Mouse (Mus musculus) T-helper 2 cell (primary cell): Measurements from ENCODE around the gene Cops9.

Source experiments
- in situ Hi-C: fragments of 300-600 bp; cut with MboI, MseI; formaldehyde crosslinking; loops from one replicate; pipeline ENCODE4 v1.15.1; 2025; ENCODE audit warnings: high pct_unique_total_duplicates

The Cops9 gene

DNA sequence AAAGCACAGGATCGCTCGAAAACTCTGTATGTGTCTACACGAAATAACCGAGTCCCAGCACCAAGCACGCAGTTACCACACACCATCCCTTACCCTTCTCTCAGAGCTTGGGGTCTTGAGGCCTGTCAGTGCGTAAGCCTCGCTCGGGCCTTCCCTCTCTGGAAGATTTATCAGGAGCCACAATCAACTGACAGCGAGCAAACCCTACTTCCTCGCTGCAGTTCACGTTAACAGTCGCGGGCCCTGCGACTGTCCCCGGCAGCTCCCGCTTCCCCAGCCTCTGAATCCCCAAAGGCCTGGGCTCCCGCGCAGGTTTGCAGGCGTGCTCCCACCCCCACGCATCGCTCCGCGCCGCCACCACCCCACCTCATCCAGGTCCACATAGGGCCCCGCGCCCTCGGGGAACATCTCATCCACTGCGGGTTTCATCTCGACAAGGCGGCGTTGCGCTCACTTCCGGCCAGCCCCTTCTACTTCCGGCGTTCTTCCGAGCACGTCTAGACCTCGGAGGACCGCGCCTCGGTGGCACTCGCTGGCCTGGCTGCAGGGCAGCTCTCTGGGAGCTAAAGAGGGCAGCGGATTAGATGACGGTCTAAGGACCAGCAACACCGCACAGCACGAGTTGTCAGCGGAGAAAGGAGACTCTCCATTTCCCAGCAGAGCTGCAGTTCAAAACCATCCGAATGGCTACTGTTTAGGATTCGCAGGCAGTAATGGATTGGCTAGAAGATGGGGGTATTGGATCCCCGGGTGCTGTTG lies at the start of gene Cops9:
Gene Cops9, minus strand, starts transcription at position 472 of the 759 bp plus-strand sequence.
- in situ Hi-C loops = no loop called here

DNA sequence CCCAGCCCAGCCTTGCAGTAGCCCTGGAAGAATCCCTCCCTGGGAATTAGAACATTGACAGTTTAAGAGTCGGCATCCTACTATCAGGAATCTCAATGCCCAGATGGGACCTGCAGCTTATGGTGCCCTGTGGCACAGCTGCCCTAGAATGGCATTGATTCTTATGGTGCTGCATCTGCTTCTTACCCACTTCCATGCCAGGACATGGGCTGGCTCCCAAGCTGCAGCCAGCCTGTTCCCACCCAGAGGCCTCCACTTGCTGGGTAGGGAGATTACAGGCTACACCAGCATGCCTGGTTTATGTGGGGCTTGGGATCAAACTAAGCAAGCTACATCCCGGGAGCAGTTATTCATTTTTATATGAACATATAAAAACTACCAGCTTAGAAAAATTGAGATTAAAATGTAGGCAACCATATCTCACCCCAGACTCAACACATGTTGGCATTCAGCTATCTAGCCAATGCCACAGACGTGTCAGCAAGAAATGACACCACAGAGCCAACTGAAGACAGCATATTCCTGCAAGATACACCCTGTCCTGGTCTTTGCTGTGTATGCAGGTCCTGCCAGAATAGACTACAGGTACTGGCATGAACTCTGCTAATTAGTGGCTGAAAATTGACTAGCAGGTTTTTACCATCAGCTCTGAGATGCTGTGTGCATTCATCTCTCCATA lies 49.5 kb upstream of the Cops9 start:
- in situ Hi-C loops = no loop called here

DNA sequence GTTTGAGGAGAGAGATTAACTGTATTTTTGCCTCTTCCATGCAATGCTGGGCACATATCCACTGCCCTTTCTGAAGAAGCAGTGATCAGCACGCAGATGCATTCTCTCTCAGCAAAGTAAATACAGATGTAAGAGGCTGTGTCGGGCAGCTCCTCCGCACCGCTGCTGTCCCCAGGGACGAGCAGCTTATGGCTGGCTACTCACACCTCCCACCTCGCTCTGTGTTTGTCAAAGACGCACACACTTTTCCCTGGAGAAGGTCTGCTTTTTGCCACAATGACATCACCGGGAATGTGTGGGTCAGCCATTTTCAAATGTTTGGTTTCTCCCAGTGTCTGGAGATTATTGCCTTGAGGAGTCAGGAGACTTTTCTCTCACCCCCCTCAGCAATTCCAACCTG lies 45.2 kb upstream of the Cops9 start:
- in situ Hi-C loops = no loop called here

DNA sequence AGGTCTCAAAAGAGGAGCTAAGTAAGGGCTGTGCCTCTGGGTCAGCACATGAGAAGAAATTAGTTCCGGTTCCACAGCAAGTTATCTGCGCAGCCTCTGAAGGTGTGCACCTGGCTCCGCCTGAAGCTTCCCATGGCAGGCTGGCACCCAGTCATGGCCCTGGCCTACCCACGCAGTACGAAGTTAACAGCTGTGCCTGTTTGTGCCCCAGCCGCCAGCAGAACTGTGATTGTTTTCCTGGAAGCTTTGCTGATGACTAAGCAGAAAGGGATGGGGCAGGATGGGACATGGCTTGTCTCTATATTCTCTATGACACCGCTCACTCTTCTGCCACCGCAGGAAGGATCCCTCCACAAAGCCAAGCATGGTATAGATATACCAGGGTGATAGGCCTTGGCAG lies 41.4 kb upstream of the Cops9 start:
- in situ Hi-C loops = no loop called here

DNA sequence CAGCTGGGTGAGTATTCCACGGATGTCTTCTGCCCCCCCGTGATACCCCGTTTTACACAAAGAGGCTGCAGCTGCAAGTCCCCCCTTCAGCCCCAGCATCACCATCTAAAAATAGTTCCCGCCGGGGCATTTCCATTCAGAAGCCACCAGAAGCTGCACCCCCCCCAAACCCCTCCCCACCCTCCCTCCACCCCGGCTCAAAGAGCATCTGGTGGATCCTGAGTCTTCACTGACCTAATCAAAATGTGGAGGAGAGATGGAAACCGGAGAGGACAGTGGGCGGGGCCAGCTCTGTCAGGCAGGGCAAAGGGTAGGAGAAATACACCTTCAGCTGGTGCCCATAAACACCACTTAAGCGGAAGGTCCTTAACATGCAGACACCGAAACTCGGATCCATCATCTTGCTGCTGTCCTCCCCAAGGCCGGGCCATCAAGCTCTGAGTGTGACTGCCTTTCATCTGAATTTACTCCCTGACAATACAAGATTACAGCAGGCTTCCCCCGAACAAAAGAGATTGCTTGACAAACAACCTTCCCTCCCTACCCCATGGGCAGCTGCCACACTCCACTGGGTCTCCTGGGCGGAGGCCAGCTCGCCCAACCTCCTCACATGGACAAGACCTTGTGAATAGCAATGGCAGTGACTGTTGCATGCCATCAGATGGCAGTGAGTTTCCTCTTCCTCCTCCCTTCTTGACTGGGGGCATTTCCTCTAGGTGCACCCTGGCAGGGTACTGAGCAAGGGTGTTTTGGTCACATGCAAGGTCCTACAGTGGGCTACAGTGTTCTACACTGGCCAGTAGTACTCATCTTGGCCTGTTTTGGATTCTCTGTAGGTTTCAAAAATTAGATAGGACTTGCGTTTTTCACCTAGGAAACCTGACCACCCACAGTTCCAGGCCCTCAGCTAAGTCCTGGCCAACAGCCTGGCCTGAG lies 39.2 kb upstream of the Cops9 start:
- in situ Hi-C loops = no loop called here

DNA sequence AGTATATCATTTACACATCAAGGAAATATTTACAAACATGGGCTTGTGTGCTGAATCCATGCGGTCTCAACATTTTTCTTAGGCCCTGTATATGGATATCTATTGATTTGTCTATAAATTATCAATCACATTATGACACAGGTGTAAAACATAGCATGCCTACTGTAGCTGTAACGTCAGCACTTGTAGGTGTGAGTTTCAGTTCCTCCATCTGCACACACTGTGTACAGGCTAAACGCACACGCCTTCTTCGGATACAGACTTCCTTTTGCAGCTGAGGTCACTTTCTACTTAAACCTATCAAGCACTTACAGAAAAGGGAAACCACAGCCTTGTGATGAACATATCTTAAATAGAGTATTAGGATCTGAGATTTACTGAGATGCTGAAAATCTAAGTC lies 37.0 kb upstream of the Cops9 start:
- in situ Hi-C loops = no loop called here

DNA sequence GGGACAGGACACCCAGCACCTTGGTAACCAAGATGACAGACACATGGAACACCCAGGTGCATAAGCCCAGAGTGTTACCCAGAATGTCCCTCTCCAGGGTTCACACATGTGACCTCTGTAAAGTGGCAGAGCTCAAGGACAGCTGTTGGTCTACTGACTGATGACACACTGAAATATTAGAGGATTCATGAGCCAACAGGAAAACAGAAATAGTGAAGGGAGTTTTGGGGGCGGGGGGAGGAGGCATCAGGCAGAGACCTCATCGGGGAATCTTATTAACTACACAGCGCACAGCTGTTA lies 34.8 kb upstream of the Cops9 start:
- in situ Hi-C loops = no loop called here

DNA sequence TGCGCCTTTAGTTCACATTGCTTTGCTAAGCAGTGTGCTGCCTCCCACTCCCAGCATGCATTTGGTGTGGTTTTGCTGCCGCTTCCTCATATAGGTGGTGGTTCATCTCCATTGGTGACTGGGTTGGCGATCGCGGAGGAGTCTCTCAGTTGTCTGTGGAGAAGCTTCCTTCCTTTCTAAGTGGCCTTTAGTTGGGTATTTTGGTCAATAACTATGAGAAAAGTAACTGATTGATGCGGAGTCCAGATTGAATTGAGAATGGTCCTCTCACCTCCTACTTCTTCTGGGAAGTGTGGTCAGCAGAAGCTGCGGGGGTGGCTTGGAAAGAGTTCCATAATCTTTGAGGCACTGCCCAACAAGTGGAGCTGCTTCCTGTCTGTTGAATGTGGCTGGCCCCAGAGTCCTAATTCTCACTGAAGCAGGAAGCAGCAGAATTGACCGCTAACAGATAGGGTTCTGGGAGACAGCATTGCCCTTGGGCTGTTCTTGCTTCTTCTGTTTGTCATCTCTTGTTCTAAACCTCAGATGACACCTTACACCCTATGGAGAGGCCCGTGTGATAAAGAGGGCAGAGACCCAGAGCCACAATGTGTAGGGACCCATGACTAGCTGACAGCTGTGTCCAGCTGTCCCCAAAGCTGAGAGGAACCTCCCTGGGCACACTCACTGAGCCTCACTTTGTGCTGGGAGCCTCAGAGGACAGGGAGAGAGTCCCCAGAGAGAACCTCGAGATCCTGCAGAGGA lies 34.3 kb upstream of the Cops9 start:
- in situ Hi-C loops = no loop called here

DNA sequence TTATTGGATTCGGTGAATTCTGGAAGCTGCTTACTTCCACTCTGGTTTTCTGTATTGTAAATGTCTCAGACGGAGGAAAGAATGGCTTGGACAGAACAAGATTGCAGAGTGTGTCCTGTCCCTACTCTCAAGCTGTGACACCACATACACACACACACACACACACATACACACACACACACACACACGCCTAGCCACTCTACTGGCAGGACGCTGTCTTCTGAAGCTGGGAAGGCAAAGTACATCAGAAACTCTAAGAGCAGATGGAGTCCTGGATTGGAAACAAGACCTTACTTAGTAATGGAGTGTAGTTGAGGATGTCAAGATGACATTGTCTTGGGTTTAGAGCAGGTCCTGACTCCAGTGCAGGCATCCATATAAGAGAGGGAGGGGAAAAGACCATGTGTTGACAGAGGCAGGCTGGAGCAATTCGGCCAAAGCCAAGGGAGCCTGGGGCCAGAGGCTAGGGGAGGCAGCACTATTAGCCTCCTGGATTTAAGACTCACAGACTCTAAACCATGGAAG lies 31.5 kb upstream of the Cops9 start:
- in situ Hi-C loops = no loop called here

DNA sequence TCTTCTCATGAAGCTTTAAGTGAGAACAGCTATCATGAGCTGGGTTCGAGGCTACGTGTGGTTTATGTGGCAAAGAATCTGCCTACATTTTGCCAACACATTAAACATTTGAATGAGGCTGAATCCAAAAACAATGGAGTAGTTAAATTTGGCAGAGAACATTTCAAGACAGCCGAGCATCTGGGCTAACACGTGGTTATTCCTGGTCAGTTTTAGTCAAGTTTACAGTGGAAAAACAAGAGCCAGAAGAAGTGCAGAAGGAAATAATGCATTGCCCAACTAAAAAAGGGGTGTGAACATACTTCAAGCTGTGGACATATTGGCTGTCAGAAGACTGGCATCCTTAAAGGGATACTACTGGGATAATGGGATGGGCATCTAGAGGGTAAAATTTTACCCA lies 29.5 kb upstream of the Cops9 start:
- in situ Hi-C loops = no loop called here

DNA sequence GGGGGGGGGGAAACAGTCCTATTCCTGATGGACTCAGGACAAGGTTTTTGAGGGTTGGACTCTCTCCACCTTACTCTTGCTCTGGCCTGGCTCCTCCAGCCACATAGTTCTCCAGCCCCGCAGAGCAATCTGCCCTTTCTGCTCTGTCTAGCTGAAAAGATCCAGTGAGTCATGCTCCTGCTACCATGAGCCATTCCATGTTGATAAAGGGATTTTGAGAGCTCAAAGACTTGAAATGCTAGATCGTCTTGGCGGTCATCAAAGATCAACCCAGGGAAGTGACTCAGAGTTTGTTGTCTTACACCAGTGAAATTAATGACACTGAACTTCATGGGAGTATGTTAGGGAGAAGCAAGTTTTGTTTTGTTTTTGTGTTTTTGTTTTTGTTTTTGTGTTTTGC lies 27.6 kb upstream of the Cops9 start:
- in situ Hi-C loops = no loop called here

DNA sequence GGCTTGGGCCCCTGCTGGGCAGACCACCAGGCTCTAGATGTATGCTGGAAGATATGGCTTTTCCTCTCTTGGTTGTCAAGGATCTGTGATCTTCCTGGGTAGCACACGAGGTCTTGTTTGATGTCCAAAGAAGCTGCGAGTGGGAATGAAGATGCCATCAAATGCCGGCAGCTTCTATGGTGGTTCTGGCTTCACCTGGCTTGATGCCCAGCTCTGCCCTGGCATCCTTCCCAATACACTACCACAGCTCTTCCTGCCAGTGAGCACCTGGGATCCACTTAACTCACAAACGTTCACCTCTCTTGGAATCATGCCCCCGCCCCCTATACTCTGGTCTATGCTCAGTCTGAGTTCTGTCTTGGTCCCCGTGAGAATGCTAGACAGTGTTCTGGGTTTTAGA lies 25.3 kb upstream of the Cops9 start:
- in situ Hi-C loops = no loop called here

DNA sequence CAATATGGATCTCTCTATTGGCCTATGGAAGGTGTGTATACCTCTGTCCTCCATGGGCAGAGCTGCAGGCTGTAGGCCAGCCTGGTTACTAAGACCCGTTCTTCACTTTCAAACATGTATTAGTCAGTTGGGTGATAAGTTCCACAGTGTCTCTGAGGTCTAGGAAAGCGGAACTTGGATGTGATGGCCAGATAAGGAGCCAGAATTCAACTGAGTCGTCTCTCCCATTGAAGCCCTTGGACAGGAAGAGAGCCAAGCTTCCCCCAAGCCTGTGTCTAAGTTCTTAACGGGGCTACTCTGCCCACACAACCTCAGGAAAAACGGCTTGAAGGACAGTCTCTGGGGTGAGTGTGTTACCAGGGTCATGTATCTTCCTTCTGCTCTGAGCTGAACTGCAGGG lies 17.6 kb upstream of the Cops9 start:
- in situ Hi-C loops = no loop called here

DNA sequence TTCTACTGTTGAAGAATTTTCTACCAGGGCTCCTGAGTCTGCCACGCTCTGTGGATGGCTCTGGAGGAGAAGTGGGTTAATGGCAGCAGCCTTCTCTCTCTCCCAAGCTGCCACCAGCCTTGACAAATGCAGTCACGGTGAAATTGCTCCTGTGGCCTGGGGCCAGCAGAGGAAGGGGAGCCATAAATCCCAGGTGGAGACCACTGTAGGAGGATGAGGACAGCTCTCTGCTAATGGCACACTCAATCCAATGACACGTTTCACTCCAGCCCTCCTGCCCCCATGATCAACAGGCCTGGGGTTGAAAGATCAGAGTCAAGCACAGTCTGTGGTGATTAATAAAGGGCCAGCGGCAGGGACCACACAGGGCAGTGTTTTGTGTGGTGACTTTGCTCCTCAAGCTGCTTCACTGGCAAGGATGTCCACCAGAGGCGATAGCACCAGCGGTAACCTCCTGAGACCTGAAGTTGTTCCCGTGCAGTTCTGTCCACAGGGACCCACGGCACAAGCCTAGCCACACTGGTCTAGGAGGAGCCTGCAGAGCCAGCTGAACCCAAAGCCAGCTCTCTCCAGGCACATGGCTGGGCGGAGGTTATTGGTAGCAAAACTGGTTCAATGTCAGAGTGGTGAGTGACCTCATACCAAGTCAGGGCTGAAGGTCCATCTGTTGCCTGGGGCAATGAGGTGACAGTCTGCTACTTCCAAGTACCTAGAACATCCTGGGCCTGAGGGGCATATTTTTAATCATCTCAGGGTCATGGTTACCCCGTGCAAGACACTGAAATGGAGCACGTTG lies 15.4 kb upstream of the Cops9 start:
- in situ Hi-C loops = no loop called here

DNA sequence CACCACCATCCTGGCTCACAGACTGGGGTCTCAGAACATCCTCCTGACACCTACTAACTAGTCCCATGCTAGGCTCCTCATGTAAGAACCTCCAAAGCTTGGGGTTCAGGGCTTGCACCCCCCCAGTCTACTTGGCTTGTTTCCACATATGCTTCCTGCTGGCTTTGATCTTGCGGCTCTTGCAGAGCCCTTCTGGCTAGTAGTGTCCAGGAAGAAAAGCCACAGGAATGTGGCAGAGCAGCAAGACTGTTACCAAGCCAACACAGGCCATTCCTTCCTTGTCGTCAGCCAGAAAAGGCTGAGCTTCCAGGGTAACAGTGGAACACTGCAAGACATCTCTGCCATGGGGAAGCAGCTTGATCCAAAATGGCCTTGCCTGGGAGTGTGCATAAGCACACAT lies 12.9 kb upstream of the Cops9 start:
- in situ Hi-C loops = no loop called here

DNA sequence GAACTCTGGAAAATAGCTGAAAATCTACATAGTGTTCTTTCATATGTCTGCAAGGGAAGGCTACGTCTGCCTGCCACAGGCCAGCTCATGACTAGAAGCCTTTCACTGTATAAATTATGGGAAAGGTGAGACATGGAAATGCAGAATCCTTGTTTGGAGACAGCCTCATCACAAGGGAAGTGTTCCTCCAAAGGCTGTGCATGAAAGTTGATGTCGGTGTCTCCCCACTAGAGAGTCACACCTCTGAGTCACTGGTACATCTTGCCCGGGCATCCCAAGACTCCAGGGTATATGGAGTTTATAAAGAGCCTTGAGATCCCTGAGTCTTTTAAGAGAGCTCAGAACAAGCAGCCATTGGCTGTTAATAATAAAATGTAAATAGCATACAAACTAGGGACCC lies 11.4 kb upstream of the Cops9 start:
- in situ Hi-C loops = no loop called here

DNA sequence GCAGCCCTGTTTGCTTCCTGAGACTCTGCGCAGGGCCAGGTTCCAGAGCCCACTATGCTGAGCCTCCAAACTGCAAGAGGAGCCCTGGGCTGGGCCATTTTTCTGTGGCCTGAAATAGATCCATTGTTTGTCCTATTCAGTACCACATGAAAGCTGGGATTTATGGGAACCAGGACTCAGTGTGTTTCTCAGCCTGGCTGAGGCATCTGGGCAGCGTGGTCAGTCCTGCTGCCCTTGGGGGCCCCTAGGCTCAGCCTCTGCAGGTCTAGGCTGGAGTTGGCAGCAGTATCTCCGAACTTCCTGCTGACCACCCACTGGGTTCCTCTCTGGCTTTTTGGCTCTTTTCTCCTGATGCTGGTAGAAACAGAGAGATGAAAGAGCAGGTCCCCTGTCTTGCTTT lies 9.7 kb upstream of the Cops9 start:
- in situ Hi-C loops = no loop called here

DNA sequence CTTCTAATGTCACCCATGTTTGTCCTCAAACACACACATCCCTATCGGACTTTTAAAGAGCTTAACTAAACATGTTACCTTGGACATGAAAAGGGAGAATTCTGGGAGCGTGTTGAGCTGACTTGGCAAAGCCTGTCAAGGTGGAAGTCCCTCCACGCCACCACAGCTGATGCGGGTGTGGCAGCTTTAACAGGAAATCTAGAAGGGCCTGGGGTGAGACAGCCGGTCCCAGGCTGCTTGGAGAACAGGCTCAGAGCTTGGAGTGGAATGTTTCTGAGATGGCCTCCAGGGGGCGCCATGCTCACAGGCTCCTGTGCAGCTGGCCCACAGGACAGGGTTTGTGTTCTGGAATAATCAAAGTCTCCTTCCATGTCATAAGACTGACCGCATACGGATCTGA lies 6.9 kb upstream of the Cops9 start, which contains the start of gene Otos:
Gene Otos, minus strand, starts transcription at position 169 of the 400 bp plus-strand sequence.
- in situ Hi-C loops = no loop called here

DNA sequence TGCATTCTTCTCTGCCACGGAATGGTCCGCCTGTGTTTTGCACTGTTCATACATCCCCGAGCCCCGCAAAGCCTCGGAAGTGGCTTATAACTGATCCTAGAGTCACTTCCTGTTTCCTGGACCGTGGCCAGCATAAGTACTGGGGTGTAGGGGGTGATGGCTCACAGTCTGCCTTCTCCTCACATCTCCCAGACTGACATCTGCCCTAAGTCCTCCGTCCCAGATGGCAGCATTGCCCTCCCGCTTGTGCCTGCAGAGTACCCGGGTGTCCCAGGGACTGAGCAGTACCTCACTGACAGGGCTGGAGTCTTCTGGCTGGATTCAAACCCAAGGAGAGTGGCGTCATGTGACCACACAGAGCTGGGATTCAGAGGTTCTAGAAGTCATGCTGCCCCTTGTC lies 6.4 kb upstream of the Cops9 start:
- in situ Hi-C loops = no loop called here

DNA sequence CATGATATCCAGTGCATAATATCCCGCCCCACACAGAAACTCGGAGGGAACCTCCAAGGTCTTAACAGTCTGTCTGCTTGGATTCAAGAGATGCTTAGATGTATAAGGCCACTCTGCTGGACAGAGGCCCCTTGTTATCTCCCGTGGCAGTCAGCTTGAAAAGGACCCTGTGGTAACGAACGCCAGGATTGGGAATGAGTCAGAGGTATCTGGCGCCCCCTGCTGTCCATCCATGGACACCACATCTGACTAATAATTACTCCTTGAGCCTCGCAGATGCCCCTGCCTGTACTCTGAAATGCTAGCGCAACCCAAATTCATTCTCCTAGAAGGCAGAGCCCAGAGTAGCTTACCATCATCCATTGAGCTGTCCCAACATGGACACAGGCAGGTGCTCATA lies 6.0 kb upstream of the Cops9 start:
- in situ Hi-C loops = no loop called here

DNA sequence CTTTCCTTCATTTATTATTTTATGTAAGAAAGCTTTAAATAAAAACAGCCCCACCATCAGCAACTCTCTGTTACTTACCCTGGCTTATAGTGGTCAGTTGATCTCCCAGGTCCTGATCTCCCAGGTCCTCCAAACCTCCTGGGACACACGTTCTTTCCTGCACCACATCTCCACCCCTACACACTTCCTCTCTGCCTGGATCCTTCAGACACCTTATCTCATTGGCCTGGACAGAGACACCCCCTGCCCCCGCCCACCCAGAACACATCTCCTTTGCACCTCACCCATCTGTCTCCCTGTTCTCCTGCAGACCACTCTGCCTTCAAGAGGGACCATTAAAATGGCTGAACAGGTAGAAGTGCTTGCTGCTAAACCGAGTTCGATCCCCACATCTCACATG lies 5.2 kb upstream of the Cops9 start:
- in situ Hi-C loops = no loop called here
